Mouse (Mus musculus): ENCODE data around the gene Map7d3. TPM values are rescaled to one million over a fixed set of nuclear protein-coding genes. Genes with fewer than 3 reads are reported as not detected.

Map7d3 gene
- total RNA-seq, 2 experiments from 2014 or later, result 0.19 to 0.24 TPM

DNA sequence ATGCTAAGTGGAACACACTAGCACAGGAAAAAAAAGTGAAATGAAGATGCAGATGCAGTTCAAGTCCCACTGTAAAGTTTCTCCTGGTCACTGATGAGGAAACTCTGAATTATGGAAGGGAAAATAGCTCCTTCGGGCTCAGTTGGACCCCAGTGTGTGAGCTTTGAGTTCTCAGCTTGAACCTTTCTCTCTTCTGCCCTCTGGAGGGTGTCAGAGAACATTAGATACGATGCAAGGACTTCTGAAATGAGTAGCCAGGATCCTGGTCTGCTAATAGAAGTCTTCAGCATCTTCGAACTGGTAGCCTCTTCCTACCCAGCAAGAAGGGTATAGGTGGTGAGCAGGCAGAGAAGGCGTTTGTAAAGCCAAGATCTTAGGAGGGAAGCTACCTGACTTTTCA is 70.6 kb downstream of the Map7d3 start:
- DNase-seq (ENCODE audit: low spot score in 2 of 2), result no peak

More for the DNA sequence above, 70.6 kb downstream of the Map7d3 start:
- intact Hi-C loops (cut with DNase I), result loop anchor here (10.0 kb wide), 1 partner anchor 97 kb away; no protein-coding TSS in a partner anchor

Other genes starting within 250 kb of the Map7d3 start
- gene Mmgt1, start 224.3 kb downstream of the Map7d3 start, total RNA-seq (2021), result 10 to 100 TPM; 30.1 to 32.4 TPM
- 10 to 100 TPM; 79.1 to 93.0 TPM for gene Slc9a6, start 212.6 kb downstream of the Map7d3 start, total RNA-seq (2021)
- gene Fhl1, start 90.5 kb downstream of the Map7d3 start, total RNA-seq (2021), result 100 to 1,000 TPM; 130 to 137 TPM
- under 1 TPM in 1 of 2 experiments, not detected in 1; 0.24 TPM for gene Adgrg4, start 47.8 kb upstream of the Map7d3 start, total RNA-seq (2021)
- gene Brs3, start 220.7 kb upstream of the Map7d3 start, total RNA-seq (2021), result under 1 TPM in 1 of 2 experiments, not detected in 1; 0.27 TPM
- gene Htatsf1, start 231.3 kb upstream of the Map7d3 start, total RNA-seq (2021), result 10 to 100 TPM; 52.1 to 53.1 TPM